Comparison of ENCODE assay signal across 14 mouse cellular contexts in the genomic region with DNA sequence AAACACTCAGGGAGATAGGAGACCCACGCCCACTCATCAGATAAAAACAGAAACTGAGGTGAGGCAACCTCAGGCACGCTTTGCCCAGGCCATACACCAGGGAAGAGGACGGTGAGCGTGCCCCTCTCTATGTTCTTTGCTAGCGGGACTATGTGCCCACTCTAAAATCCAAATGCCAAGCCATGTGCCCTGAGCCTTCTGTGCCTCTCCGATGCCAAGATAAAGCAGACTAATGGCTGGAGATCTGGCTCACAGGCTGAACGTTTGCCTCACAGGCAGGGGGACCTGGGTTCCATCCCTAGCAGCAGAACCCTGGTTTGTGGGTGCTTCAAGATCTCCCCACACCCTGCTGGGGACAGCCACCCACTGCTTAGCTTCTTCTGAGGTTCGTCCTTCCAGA. TPM values are rescaled to one million over a fixed set of nuclear protein-coding genes. Genes with fewer than 3 reads are reported as not detected.
A peak's percentile ranks its signal among the peaks of the same experiment; 100 is the strongest.
DNase-seq lines count a peak whose midpoint lies in the region; ATAC-seq lines count a peak whose summit lies in the region.
"Had no signal": no experiment of that assay in that cellular context is flagged by ENCODE, and none has a peak within 500 bp of the region (broad histone marks: within the 10 kb centered on the region; RNA-seq: fewer than 3 reads in every experiment).

No protein-coding gene starts in this region.

- peak overlapping the region; percentile 33 for H3K9ac ChIP-seq in intestine, embryonic 16.5 days (ENCODE audit: low read depth, low read length)
- H3K9ac ChIP-seq in intestine, embryonic 15.5 days: no peak overlapping the region
- H3K9ac ChIP-seq in liver, embryonic 13.5 days: peak overlapping the region; percentile 50; the same call in 1 of the 2 replicates
- H3K9ac ChIP-seq: lung, embryonic 15.5 days had no signal

- H3K4me3 ChIP-seq in intestine, embryonic 16.5 days (ENCODE audit: low read length): no peak overlapping the region
- no peak overlapping the region for H3K4me3 ChIP-seq in intestine, embryonic 15.5 days (replicated peaks)
- H3K4me3 ChIP-seq in liver, embryonic 13.5 days (replicated peaks): no peak overlapping the region
- H3K4me3 ChIP-seq: lung, embryonic 15.5 days had no signal

- H3K27ac ChIP-seq in intestine, embryonic 16.5 days (ENCODE audit: low read length): no peak overlapping the region; the same call in 1 of the 2 replicates
- no peak overlapping the region for H3K27ac ChIP-seq in intestine, embryonic 15.5 days
- H3K27ac ChIP-seq in liver, embryonic 13.5 days: peak overlapping the region; percentile 53

- no peak for ATAC-seq in intestine, embryonic 16.5 days
- no peak for ATAC-seq in intestine, embryonic 15.5 days
- ATAC-seq in liver, embryonic 13.5 days (ENCODE audit: low read depth): 0 out of 2 replicates have a peak, but pooled peaks have one; percentile 13

- H3K27me3 ChIP-seq in intestine, embryonic 16.5 days (replicated peaks; ENCODE audit: control insufficient read depth, insufficient read depth, low read length): no peaks in the 10 kb centered on the region
- H3K27me3 ChIP-seq in intestine, embryonic 15.5 days (replicated peaks): no peaks in the 10 kb centered on the region
- no peaks in the 10 kb centered on the region for H3K27me3 ChIP-seq in liver, embryonic 13.5 days
- H3K27me3 ChIP-seq: CH12.LX; lung, embryonic 15.5 days had no signal

- DNase-seq in brain, adult 2 months (ENCODE audit: low read depth, low spot score): peak; percentile 79
- DNase-seq in cerebellum, adult 9-10 months: peak; percentile 75
- DNase-seq in liver, embryonic 13.5 days: no peak
- DNase-seq in c-Kit-positive CD71-positive TER-119-positive erythroid progenitor cells, embryonic 14.5 days (ENCODE audit: low spot score): no peak
- no peak for DNase-seq in kidney, postnatal 4 days
- DNase-seq: adrenal gland, postnatal 36 days; heart, postnatal 36 days; kidney, postnatal 25 days; right cerebral cortex, adult 18-20 months; thymus, postnatal 36 days had no signal

- no peak overlapping the region for H3K4me2 ChIP-seq in intestine, embryonic 16.5 days (ENCODE audit: low read depth, low read length)
- H3K4me2 ChIP-seq in intestine, embryonic 15.5 days (replicated peaks): no peak overlapping the region
- H3K4me2 ChIP-seq in liver, embryonic 13.5 days: peak overlapping the region; percentile 7
- H3K4me2 ChIP-seq: lung, embryonic 15.5 days had no signal

- H3K9me3 ChIP-seq in intestine, embryonic 16.5 days (ENCODE audit: control insufficient read depth, low read length): no peaks in the 10 kb centered on the region
- H3K9me3 ChIP-seq in intestine, embryonic 15.5 days: no peaks in the 10 kb centered on the region
- no peaks in the 10 kb centered on the region for H3K9me3 ChIP-seq in liver, embryonic 13.5 days (replicated peaks)
- H3K9me3 ChIP-seq: lung, embryonic 15.5 days had no signal

- H3K4me1 ChIP-seq in intestine, embryonic 16.5 days (ENCODE audit: control insufficient read depth, insufficient read depth, low read length): peaks cover 29% of the 10 kb centered on the region
- peaks cover 38% of the 10 kb centered on the region for H3K4me1 ChIP-seq in intestine, embryonic 15.5 days (replicated peaks)
- H3K4me1 ChIP-seq in liver, embryonic 13.5 days (replicated peaks): peaks cover 87% of the 10 kb centered on the region

- WGBS in intestine, embryonic 16.5 days: 78% methylated on average over 8 of the region's 8 CpGs
- WGBS in intestine, embryonic 15.5 days: 88% methylated on average over 8 of the region's 8 CpGs
- WGBS in liver, embryonic 13.5 days (ENCODE audit: insufficient replicate concordance): 57% methylated on average over 8 of the region's 8 CpGs

- no peaks in the 10 kb centered on the region for H3K36me3 ChIP-seq in intestine, embryonic 16.5 days (ENCODE audit: control insufficient read depth, insufficient read depth, low read length)
- H3K36me3 ChIP-seq in intestine, embryonic 15.5 days: no peaks in the 10 kb centered on the region
- no peaks in the 10 kb centered on the region for H3K36me3 ChIP-seq in liver, embryonic 13.5 days
- H3K36me3 ChIP-seq: lung, embryonic 15.5 days had no signal

RNA-seq across cellular contexts. Expression of a gene that starts 17.5 kb away (rescaled TPM):
- not detected in 2 replicates for polyA plus RNA-seq in intestine, embryonic 16.5 days (2015; fragmentation: Nextera tagmentation; extraction: Ambion mirVana)
- polyA plus RNA-seq in intestine, embryonic 15.5 days (2015; fragmentation: Nextera tagmentation; extraction: Ambion mirVana): not detected in 2 replicates
- polyA plus RNA-seq in liver, embryonic 13.5 days (2015; fragmentation: Nextera tagmentation; extraction: Ambion mirVana): not detected in 2 replicates
- polyA plus RNA-seq: lung, embryonic 15.5 days had no signal

RNA-seq across cellular contexts. Expression of a gene that starts 19.6 kb away (rescaled TPM):
- 28.6 and 34.2 TPM in 2 replicates for polyA plus RNA-seq in intestine, embryonic 16.5 days (2015; fragmentation: Nextera tagmentation; extraction: Ambion mirVana)
- polyA plus RNA-seq in intestine, embryonic 15.5 days (2015; fragmentation: Nextera tagmentation; extraction: Ambion mirVana): 25.6 and 27.1 TPM in 2 replicates
- polyA plus RNA-seq in liver, embryonic 13.5 days (2015; fragmentation: Nextera tagmentation; extraction: Ambion mirVana): 5.3 and 5.4 TPM in 2 replicates

Comparison
In these comparisons a context has a peak if more than half of its experiments do, and no peak if none do; other contexts are left out.
1. DNase-seq: peak in brain, adult 2 months (single experiment) and cerebellum, adult 9-10 months (single experiment); none in liver, embryonic 13.5 days (single experiment), c-Kit-positive CD71-positive TER-119-positive erythroid progenitor cells, embryonic 14.5 days (single experiment) and kidney, postnatal 4 days (0 of 2).